Mouse (Mus musculus): ENCODE measurements around the gene Tmbim1. TPM values are rescaled to one million over a fixed set of nuclear protein-coding genes. Genes with fewer than 3 reads are reported as not detected.
A peak's percentile ranks its signal among the peaks of the same experiment; 100 is the strongest.

The Tmbim1 gene
- polyA plus RNA-seq, 1 experiment from 2014 or later: 22.9 TPM

DNA sequence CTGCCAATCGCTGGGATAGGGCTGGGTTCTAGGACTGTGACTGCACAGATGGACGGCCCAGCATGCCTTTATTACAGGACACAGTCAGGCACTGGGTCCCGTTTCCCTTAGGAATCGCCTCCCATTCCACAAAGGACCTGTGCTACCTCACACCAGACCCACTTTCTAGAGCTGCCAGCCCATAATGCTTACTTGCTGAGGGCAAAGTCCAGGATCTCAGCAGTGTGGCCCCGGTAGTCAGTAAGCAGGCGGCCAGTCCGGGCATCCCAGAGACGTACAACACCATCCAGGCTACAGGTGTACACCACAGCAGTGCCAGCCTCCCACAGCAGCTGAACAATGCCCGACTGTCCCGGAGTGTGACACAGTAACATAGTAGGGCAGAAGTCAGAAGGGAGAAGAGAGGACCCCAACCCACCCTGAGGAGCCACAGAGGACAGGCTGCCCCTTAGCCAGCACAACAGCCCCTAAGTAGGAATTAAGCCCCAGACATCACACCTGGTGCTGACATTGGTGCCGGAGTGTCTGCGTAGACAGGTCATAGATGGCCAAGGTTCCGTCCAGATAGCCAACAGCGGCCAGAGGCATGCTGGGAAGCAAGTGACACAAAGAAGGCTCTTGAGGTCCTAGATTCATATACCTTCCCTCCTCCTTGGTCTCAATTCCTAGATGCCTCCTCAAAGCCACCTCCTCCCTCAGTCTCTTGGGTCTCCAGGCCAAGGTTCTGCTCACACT is 24.7 kb downstream of the Tmbim1 start:
- 88% methylated on average over 14 of the region's 14 CpGs for WGBS
- H3K36me3 ChIP-seq (ENCODE audit: control insufficient read depth, insufficient read depth, low read length): peaks cover 18% of the 10 kb centered on the region
- H3K4me2 ChIP-seq: no peak overlapping the region
- no peaks in the 10 kb centered on the region for H3K9me3 ChIP-seq (ENCODE audit: control insufficient read depth, low read length)
- no peak overlapping the region for H3K9ac ChIP-seq (ENCODE audit: low read depth, low read length)
- DNase-seq (ENCODE audit: low spot score): no peak
- no peak overlapping the region for H3K4me3 ChIP-seq (ENCODE audit: low read depth, low read length)
- no peak for ATAC-seq (replicated peaks; ENCODE audit: low FRiP score)
- H3K27ac ChIP-seq (ENCODE audit: low read depth, low read length): no peak overlapping the region
- peaks cover 10% of the 10 kb centered on the region for H3K4me1 ChIP-seq (replicated peaks; ENCODE audit: control insufficient read depth, insufficient read depth, low read length)
- H3K27me3 ChIP-seq (replicated peaks; ENCODE audit: control insufficient read depth, insufficient read depth, low read length): no peaks in the 10 kb centered on the region

DNA sequence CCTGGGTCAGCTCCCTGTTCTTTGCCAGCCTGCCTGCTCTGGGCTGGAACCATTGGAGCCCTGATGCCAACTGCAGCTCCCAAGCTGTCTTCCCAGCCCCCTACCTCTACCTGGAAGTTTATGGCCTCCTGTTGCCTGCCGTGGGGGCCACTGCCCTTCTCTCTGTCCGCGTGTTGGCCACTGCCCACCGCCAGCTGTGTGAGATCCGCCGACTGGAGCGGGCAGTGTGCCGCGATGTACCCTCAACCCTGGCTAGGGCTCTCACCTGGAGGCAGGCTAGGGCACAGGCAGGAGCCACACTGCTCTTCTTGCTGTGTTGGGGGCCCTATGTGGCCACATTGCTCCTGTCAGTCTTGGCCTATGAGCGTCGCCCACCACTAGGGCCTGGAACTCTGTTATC is 26.4 kb downstream of the Tmbim1 start:
- H3K27ac ChIP-seq (ENCODE audit: low read depth, low read length): no peak overlapping the region
- WGBS: 85% methylated on average over 11 of the region's 11 CpGs
- H3K4me3 ChIP-seq (ENCODE audit: low read depth, low read length): no peak overlapping the region
- no peak overlapping the region for H3K4me2 ChIP-seq
- DNase-seq (ENCODE audit: low spot score) (no peak), ATAC-seq (replicated peaks; ENCODE audit: low FRiP score) (no peak)
- H3K9me3 ChIP-seq (ENCODE audit: control insufficient read depth, low read length): no peaks in the 10 kb centered on the region
- H3K9ac ChIP-seq (ENCODE audit: low read depth, low read length): no peak overlapping the region
- H3K4me1 ChIP-seq (replicated peaks; ENCODE audit: control insufficient read depth, insufficient read depth, low read length): peaks cover 9% of the 10 kb centered on the region
- H3K27me3 ChIP-seq (replicated peaks; ENCODE audit: control insufficient read depth, insufficient read depth, low read length): no peaks in the 10 kb centered on the region
- peaks cover 18% of the 10 kb centered on the region for H3K36me3 ChIP-seq (ENCODE audit: control insufficient read depth, insufficient read depth, low read length)

DNA sequence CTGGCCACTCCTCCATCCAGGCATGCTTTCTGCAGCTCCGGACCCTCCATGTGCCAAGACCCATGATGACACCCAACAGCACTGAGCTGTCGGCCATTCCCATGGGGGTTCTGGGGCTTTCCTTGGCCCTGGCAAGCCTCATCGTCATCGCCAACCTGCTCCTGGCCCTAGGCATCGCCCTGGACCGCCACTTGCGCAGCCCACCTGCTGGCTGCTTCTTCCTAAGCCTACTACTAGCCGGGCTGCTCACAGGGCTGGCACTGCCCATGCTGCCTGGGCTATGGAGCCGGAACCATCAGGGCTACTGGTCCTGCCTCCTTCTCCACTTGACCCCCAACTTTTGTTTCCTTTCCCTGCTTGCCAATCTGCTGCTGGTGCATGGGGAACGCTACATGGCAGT is 26.9 kb downstream of the Tmbim1 start, which contains the start of gene Gpbar1:
TSS of gene Gpbar1 (plus strand) at position 13 of the 400 bp plus-strand sequence.
- peaks cover 18% of the 10 kb centered on the region for H3K36me3 ChIP-seq (ENCODE audit: control insufficient read depth, insufficient read depth, low read length)
- WGBS: 89% methylated on average over 10 of the region's 10 CpGs
- no peak within 1 kb of the TSS for H3K4me3 ChIP-seq (ENCODE audit: low read depth, low read length)
- H3K9ac ChIP-seq (ENCODE audit: low read depth, low read length): no peak within 1 kb of the TSS
- peak within 1 kb of the TSS; percentile 26 for H3K4me2 ChIP-seq
- no peaks in the 10 kb centered on the region for H3K27me3 ChIP-seq (replicated peaks; ENCODE audit: control insufficient read depth, insufficient read depth, low read length)
- ATAC-seq (replicated peaks; ENCODE audit: low FRiP score): no peak
- H3K27ac ChIP-seq (ENCODE audit: low read depth, low read length): no peak within 1 kb of the TSS
- no peak for DNase-seq (ENCODE audit: low spot score)
- peaks cover 10% of the 10 kb centered on the region for H3K4me1 ChIP-seq (replicated peaks; ENCODE audit: control insufficient read depth, insufficient read depth, low read length)
- H3K9me3 ChIP-seq (ENCODE audit: control insufficient read depth, low read length): no peaks in the 10 kb centered on the region

DNA sequence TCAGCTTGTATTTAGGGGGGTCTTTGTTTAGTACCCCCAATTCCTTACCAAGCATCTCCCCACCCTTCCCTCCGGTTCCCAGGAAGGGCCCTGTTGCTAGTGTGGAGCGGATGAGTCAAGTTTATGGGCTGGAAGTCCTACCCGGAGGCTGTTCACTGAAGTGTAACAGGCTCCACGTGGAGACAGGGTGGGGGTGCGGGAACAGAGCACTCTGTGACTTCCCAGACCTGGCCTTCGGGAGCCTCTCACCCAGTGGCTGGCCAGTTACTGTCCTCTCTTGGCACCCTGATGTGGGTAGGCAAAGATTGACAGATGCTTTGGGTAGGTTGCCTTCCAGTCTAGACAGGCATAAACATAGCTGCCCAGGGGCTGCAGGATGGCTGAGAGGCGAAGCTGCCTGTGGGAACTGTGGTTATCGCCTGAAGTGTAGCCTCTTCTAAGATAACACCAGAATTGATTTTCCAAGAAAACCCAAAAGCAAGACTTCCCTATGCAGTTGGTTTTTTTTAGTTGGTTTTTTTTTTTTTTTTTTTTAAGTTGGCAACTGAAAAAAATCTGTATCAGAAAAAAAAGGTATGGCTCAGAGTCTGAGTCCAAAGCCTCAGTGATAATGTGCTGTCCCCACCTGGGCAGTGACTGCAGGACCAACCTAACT is 27.4 kb downstream of the Tmbim1 start:
- Histone ChIP-seq H3K27ac (ENCODE audit: low read depth, low read length) (no peak overlapping the region), H3K4me2 (peak overlapping the region; percentile 26), H3K36me3 (ENCODE audit: control insufficient read depth, insufficient read depth, low read length) (peaks cover 18% of the 10 kb centered on the region), H3K27me3 (replicated peaks; ENCODE audit: control insufficient read depth, insufficient read depth, low read length) (no peaks in the 10 kb centered on the region), H3K9me3 (ENCODE audit: control insufficient read depth, low read length) (no peaks in the 10 kb centered on the region), H3K4me3 (ENCODE audit: low read depth, low read length) (no peak overlapping the region), H3K4me1 (replicated peaks; ENCODE audit: control insufficient read depth, insufficient read depth, low read length) (peaks cover 10% of the 10 kb centered on the region), H3K9ac (ENCODE audit: low read depth, low read length) (no peak overlapping the region)
- ATAC-seq (replicated peaks; ENCODE audit: low FRiP score) (no peak), DNase-seq (ENCODE audit: low spot score) (no peak)
- WGBS: 51% methylated on average over 8 of the region's 8 CpGs

DNA sequence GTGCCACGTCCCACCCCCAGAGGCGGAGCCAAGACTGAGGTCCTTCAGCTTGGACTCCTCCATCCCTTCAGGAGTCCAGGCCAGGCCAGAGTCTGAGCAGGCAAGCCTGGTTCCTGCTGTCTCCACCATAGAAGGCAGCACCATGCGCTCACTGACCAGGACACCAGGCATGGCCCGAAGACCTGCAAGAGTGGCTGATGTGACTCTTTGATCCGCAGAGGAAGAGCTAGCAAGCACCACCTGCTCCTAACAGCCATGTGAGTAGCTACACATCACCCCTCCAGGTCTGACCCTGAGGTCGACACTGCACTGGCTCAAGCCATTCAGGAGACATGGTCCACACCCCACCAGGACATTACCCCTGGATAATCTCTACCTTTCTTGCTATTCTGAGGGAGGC is 28.4 kb downstream of the Tmbim1 start:
- Histone ChIP-seq H3K9me3 (ENCODE audit: control insufficient read depth, low read length) (no peaks in the 10 kb centered on the region), H3K4me1 (replicated peaks; ENCODE audit: control insufficient read depth, insufficient read depth, low read length) (peaks cover 7% of the 10 kb centered on the region), H3K36me3 (ENCODE audit: control insufficient read depth, insufficient read depth, low read length) (peaks cover 10% of the 10 kb centered on the region), H3K27me3 (replicated peaks; ENCODE audit: control insufficient read depth, insufficient read depth, low read length) (no peaks in the 10 kb centered on the region), H3K27ac (ENCODE audit: low read depth, low read length) (no peak overlapping the region), H3K9ac (ENCODE audit: low read depth, low read length) (no peak overlapping the region), H3K4me3 (ENCODE audit: low read depth, low read length) (no peak overlapping the region), H3K4me2 (peak overlapping the region; percentile 26)
- DNase-seq (ENCODE audit: low spot score): no peak
- WGBS: 62% methylated on average over 6 of the region's 6 CpGs
- ATAC-seq (replicated peaks; ENCODE audit: low FRiP score): no peak

DNA sequence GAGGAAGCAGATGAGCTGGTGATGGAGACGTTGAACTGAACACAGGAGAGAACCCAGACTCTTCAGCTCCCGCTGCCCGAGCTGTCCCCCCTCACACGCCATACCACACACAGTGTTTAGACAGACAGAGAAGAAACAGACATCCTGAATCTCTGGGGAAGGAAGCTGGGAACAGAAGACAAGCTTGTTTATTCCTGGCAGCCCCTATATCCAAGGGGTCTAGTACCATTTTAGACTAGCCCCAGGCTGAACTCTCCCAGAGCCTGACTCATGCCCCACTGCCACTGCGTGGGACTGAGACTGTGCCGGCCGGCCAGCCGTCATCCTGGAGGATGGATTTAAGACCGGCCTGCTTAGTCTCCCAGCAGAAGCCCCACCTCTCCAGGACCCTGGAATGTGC is 30.4 kb downstream of the Tmbim1 start:
- 27% methylated on average over 9 of the region's 9 CpGs for WGBS
- no peak overlapping the region for H3K4me3 ChIP-seq (ENCODE audit: low read depth, low read length)
- H3K27ac ChIP-seq (ENCODE audit: low read depth, low read length): peak overlapping the region; percentile 10
- H3K4me2 ChIP-seq: peak overlapping the region; percentile 11; the same call in 1 of the 2 replicates
- no peaks in the 10 kb centered on the region for H3K27me3 ChIP-seq (replicated peaks; ENCODE audit: control insufficient read depth, insufficient read depth, low read length)
- no peaks in the 10 kb centered on the region for H3K36me3 ChIP-seq (ENCODE audit: control insufficient read depth, insufficient read depth, low read length)
- ATAC-seq (replicated peaks; ENCODE audit: low FRiP score) (peak; percentile 46), DNase-seq (ENCODE audit: low spot score) (no peak)
- no peaks in the 10 kb centered on the region for H3K9me3 ChIP-seq (ENCODE audit: control insufficient read depth, low read length)
- H3K4me1 ChIP-seq (replicated peaks; ENCODE audit: control insufficient read depth, insufficient read depth, low read length): peaks cover 7% of the 10 kb centered on the region
- H3K9ac ChIP-seq (ENCODE audit: low read depth, low read length): no peak overlapping the region

DNA sequence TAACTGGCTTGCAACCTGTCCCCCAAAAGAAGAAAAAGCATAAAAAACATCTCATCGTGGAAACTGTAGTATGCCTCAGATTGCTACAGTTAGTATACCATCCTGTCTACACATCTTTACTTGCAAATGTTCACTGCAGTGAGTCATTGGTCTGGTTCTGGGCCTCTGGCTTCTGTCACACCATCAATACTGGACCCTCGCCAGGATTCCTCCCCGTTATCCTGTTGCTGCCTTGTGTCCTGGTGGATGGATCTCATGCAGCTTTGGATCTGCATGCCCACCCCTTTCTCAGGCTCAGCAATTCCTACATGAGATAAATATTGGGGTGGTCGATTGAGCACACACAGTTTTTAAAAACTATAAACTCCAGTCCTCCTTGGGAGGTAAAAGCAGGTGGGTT is 33.8 kb downstream of the Tmbim1 start:
- ATAC-seq (replicated peaks; ENCODE audit: low FRiP score) (no peak), DNase-seq (ENCODE audit: low spot score) (no peak)
- Histone ChIP-seq H3K9me3 (ENCODE audit: control insufficient read depth, low read length) (no peaks in the 10 kb centered on the region), H3K9ac (ENCODE audit: low read depth, low read length) (no peak overlapping the region), H3K27ac (ENCODE audit: low read depth, low read length) (no peak overlapping the region), H3K27me3 (replicated peaks; ENCODE audit: control insufficient read depth, insufficient read depth, low read length) (no peaks in the 10 kb centered on the region), H3K4me1 (replicated peaks; ENCODE audit: control insufficient read depth, insufficient read depth, low read length) (peaks cover 4% of the 10 kb centered on the region; the same call in 1 of the 2 replicates), H3K4me2 (no peak overlapping the region), H3K36me3 (ENCODE audit: control insufficient read depth, insufficient read depth, low read length) (peaks cover 6% of the 10 kb centered on the region), H3K4me3 (ENCODE audit: low read depth, low read length) (no peak overlapping the region)
- WGBS: 68% methylated on average over 4 of the region's 4 CpGs

DNA sequence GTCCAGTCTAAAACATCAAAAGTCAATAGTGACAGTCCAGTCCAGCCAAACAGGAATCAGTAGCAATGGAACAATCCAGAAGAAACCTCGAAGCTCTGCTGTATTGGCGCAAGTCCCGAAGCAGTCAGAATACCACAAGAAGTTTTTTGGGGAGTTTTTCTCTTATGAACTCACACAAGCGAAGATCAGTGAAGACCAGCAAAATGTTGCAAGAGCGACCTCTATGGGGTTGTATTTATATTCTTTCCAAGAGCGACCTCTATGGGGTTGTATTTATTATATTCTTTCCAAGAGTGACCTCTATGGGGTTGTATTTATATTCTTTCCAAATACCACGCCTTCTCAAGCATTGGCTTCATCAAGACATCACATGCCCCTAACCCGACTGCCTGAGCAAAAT is 36.7 kb downstream of the Tmbim1 start:
- no peak overlapping the region for H3K27ac ChIP-seq (ENCODE audit: low read depth, low read length)
- DNase-seq (ENCODE audit: low spot score) (no peak), ATAC-seq (replicated peaks; ENCODE audit: low FRiP score) (no peak)
- no peaks in the 10 kb centered on the region for H3K4me1 ChIP-seq (replicated peaks; ENCODE audit: control insufficient read depth, insufficient read depth, low read length)
- no peaks in the 10 kb centered on the region for H3K27me3 ChIP-seq (replicated peaks; ENCODE audit: control insufficient read depth, insufficient read depth, low read length)
- H3K9ac ChIP-seq (ENCODE audit: low read depth, low read length): no peak overlapping the region
- H3K36me3 ChIP-seq (ENCODE audit: control insufficient read depth, insufficient read depth, low read length): peaks cover 32% of the 10 kb centered on the region
- WGBS: 82% methylated on average over 8 of the region's 8 CpGs
- H3K9me3 ChIP-seq (ENCODE audit: control insufficient read depth, low read length): no peaks in the 10 kb centered on the region
- no peak overlapping the region for H3K4me3 ChIP-seq (ENCODE audit: low read depth, low read length)
- no peak overlapping the region for H3K4me2 ChIP-seq

DNA sequence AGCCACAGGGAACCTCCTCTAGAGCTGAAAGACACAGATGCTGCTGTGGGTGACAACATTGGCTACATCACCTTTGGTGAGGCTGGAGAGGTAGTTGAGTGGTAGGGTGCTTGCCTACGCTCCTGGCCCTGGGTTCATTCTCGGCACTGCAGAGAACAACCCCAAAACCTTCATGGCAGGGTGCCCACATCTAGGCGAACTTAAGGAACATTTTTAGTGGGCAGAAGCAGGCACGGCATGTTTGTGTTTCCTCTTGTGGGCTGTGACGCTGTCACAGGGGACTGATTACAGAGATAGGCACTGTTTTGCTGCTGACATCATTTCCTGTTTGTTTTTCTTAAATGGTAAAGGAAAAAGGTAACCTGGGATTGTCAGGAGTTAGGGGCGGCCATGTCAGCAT is 42.9 kb downstream of the Tmbim1 start:
- peaks cover 62% of the 10 kb centered on the region for H3K36me3 ChIP-seq (ENCODE audit: control insufficient read depth, insufficient read depth, low read length)
- no peak overlapping the region for H3K9ac ChIP-seq (ENCODE audit: low read depth, low read length)
- H3K9me3 ChIP-seq (ENCODE audit: control insufficient read depth, low read length): no peaks in the 10 kb centered on the region
- DNase-seq (ENCODE audit: low spot score): no peak
- H3K4me3 ChIP-seq (ENCODE audit: low read depth, low read length): no peak overlapping the region
- H3K27me3 ChIP-seq (replicated peaks; ENCODE audit: control insufficient read depth, insufficient read depth, low read length): no peaks in the 10 kb centered on the region
- no peak overlapping the region for H3K27ac ChIP-seq (ENCODE audit: low read depth, low read length)
- 83% methylated on average over 6 of the region's 6 CpGs for WGBS
- ATAC-seq (replicated peaks; ENCODE audit: low FRiP score): no peak
- H3K4me2 ChIP-seq: no peak overlapping the region
- no peaks in the 10 kb centered on the region for H3K4me1 ChIP-seq (replicated peaks; ENCODE audit: control insufficient read depth, insufficient read depth, low read length)
